Mouse (Mus musculus) cerebellum, adult 9-11 months (tissue): ENCODE data around the gene F2rl3.

ENCODE experiments used
- DNase-seq: peaks from one replicate; pipeline ENCODE4 v3.0.0; 2022

F2rl3 gene

GRCm38 (mm10) chr8:72761322-72762051, at the start of gene F2rl3:
Gene F2rl3, plus strand, starts transcription at chr8:72761880.
- no peak for DNase-seq

DNA sequence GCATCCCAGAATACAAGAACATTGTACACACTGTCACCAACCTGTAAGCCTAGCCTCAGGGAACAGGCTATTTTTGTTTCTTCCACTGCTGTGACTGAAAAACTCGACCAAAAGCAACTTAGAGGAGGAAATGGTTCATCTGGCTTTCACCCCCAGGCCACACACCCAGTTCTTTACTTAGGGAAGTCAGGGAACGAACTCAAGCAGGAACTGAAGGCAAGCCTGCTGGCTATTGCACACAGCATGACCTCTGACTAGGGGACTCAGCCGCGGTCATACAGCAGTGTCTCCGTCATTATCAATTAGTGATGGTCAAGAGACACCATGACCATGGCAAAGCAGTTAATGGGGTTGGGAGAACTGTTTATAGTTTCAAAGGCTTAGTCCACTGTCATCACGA, 49.1 kb upstream of the F2rl3 start:
- DNase-seq, result no peak

- no peak for DNase-seq
Observed at GRCm38 (mm10) chr8:72716594-72716993, 45.1 kb upstream of the F2rl3 start.

DNA sequence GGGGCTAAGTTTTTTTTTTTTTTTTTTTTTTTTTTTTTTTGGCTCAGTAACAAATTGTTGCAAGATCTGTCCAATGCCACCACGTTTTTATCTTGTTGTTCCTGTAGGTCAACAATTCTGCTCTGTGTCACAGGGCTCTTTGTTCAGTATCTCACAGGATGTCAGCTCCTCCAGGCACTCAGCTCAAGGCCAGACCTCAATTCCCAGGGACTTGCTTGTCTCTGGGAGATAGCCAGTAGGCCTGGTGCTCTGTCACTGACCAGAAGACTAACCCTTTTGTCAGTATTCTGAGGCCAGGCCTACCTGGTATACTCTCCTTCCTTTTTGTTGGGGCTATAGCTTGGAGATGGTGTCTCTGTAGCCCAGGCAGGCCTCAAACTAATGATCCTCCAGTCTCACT, 41.1 kb upstream of the F2rl3 start:
- no peak for DNase-seq

GRCm38 (mm10) chr8:72722769-72723650, 38.7 kb upstream of the F2rl3 start, which contains the start of gene Sin3b:
Gene Sin3b, plus strand, starts transcription at chr8:72723285.
- peak; percentile 93 for DNase-seq

- DNase-seq, result peak; percentile 22
Observed at GRCm38 (mm10) chr8:72723651-72724001, 38.1 kb upstream of the F2rl3 start.

DNA sequence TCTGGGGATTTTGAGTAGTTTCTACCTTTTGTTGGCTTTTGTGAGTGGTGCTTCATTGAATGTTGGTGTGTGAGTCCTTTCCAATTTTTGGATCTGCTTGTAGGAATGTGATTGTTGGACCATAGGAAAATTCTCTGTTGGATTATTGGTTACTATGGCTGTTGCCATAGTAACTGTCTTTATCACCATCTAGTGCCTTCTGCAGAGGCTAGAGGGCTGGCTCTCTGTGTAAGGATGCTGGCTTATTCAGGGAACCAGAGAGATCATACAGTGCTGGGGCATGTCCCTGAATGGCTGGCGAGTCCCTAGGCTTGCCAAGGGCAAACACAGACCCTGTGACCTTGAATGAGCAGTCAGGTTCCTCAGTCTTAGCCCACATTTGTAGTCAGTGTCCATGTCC, 33.0 kb upstream of the F2rl3 start:
- DNase-seq, result no peak

GRCm38 (mm10) chr8:72735001-72735400, 26.7 kb upstream of the F2rl3 start:
- DNase-seq, result no peak

DNA sequence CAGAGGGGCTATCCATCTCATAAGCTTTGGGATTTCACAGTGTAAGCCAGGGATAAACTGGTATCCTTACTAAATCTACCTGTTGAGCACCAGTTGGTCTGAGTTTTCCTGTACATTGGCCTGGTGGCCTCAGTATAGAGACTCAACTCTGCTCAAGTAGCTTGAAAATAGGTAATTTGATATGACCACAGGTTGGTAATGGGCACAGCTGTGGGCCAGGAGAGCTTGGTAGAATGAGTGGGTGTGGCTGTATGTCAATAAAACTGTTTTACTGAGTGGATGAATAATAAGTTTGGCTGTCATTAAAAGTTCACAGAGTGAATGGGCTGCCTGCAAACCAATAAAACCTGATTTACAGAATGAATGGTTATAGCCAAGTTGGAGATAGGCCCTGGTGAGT, 24.8 kb upstream of the F2rl3 start:
- DNase-seq, result no peak

DNA sequence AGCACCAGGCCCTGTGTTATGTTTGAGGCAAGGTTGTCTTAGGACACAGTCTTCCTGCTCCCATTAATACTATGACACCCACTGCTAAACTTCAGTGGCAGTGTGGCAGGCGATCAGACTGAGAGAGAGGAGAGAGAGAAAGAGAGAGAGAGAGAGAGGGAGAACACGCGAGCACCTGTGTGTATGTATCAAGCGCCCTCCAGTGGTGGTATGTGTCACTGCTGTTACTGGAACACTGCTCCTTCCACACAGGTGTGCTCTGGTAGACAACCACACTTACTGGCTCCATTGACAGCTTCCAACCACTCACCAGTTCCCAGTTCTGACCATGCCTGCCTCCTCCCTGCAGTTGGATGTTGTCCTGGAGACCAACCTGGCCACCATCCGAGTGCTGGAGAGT, 15.6 kb upstream of the F2rl3 start:
- DNase-seq, result peak; percentile 48

DNA sequence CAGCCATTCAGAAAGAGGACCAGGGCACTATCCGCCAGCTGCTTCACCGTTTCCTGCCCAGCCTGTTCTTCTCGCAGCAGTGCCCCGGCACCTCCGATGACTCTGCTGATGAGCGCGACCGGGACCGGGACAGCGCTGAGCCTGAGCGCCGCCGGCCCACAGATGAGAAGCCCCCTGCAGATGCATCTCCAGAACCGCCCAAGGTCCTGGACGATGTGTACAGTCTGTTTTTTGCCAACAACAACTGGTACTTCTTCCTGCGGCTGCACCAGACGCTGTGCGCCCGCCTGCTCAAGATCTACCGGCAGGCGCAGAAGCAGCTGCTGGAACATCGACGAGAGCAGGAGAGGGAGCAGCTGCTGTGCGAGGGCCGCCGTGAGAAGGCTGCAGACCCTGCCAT, 11.8 kb upstream of the F2rl3 start:
- no peak for DNase-seq

DNA sequence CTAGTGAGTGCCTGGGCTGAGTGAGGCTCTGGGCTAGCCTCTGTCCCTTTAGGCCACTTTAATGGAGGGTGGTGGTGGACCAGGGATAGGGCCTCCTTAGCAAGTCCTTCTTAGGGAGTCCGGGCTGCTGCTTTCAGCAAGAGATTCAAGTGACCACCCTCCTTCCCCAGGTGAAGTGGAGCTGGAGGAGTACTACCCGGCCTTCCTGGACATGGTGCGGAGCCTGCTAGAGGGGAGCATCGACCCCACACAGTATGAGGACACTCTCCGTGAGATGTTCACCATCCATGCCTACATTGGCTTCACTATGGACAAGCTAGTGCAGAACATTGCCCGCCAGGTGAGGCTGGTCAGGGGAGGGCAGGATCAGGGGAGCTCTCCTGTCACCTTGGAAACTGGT, 11.4 kb upstream of the F2rl3 start:
- no peak for DNase-seq

GRCm38 (mm10) chr8:72751126-72751525, 10.6 kb upstream of the F2rl3 start:
- no peak for DNase-seq

GRCm38 (mm10) chr8:72752289-72752688, 9.4 kb upstream of the F2rl3 start:
- DNase-seq, result no peak

GRCm38 (mm10) chr8:72753165-72753564, 8.5 kb upstream of the F2rl3 start:
- DNase-seq, result peak; percentile 1

DNA sequence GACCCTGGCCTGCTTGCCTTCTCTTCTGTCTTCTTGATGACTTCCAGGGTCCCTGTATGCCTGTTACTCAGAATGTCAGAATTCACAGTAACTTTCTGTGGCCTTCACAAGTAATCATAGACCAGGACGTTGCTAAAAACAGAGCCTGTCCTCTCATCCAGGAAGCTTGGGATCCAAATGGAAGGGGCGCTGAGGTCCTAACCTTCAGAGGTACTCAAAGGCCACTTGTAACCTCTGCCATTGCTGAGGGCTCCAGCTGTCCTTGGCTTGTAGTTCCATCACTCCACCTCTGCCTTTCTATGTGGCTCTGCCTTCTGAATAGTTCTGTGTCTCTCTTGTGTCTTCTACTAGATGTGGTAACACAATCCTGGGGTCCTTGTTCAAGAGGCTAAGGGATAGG, 7.9 kb upstream of the F2rl3 start:
- no peak for DNase-seq

DNA sequence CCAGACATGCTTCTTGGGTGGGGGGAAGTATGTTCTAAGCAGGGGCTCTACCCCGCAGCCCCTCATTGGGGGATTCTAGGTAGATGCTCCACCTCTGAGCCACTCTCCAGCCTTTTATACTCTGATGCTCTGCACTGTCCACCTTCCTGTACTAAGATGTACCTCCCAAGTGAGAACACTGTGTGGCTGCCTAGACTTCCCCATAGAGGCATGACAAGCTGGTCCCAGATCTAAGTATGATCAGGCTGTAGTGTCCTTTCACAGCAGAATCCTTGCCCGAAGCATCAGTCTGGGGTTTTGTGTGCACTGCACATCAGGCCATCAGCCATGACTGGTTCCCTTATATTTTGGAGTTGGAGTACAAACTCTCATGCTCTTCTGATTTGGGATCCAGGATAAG, 5.6 kb upstream of the F2rl3 start:
- DNase-seq, result peak; percentile 0

DNA sequence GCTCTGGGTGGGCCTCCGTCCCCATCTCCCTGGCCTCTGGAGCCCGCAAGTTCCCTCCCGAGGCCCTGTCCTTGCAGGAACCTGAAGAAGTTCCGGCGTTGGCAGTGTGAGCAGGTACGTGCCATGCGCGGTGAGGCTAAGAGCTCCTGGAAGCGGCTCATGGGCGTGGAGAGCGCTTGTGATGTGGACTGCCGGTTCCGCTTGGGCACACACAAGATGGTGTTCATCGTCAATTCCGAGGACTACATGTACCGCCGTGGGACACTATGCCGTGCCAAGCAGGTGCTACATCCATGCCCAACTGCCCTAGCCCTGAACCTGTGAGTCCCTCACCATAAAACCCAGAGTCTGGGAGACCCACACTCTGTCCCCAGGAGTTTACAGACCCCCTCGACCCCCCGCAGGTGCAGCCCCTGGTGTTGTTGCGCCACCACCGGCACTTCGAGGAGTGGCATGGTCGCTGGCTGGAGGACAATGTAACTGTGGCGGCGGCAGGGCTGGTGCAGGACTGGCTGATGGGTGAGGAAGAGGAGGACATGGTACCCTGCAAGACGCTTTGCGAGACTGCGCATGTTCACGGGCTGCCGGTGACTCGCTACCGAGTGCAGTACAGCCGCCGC, 4.8 kb upstream of the F2rl3 start:
- peak; percentile 5 for DNase-seq

GRCm38 (mm10) chr8:72757426-72758195, 4.1 kb upstream of the F2rl3 start:
- DNase-seq, result no peak

DNA sequence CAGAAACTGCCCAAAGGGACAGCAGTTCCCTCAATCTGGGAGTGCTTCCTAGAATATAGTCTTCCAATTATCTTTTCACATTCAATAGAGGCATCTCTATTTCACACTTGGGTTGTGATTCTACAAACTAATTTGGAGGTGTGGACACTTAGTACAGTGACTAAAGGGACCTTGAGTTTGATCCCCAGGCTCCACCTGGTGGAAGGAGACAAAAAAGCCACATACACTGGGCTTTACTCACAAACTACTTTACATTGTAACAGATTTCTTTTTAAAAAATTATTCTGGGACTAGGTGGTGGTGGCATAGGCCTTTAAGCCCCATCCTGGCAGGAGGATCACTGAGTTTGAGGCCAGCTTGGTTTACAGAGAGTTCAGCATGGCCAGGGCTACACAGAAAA, 3.4 kb upstream of the F2rl3 start:
- no peak for DNase-seq

GRCm38 (mm10) chr8:72760216-72760615, 1.5 kb upstream of the F2rl3 start:
- DNase-seq, result no peak

- no peak for DNase-seq
Observed at GRCm38 (mm10) chr8:72762306-72762705, 626 bp downstream of the F2rl3 start.

- DNase-seq, result no peak
Observed at GRCm38 (mm10) chr8:72765696-72766095, 4.0 kb downstream of the F2rl3 start.
